Mouse (Mus musculus) cerebellum, postnatal 4 days (tissue): ENCODE results near the gene Dus3l.

Source experiments
- DNase-seq, 2 experiments: peaks; one replicate each; pipeline ENCODE4 v3.0.0; 2022; ENCODE audit warnings: low spot score in 2 of 2, mixed read lengths in 1 of 2

Dus3l gene

GRCm38 (mm10) chr17:56789286-56789685, 24.7 kb downstream of the Dus3l start:
- no peak for DNase-seq

- no peak for DNase-seq
These were observed 28.0 kb downstream of the Dus3l start for GRCm38 (mm10) chr17:56792588-56792987.

- no peak for DNase-seq
These were observed 29.2 kb downstream of the Dus3l start for GRCm38 (mm10) chr17:56793614-56794319.

- DNase-seq = no peak
These were observed 34.7 kb downstream of the Dus3l start for GRCm38 (mm10) chr17:56799276-56799675.

GRCm38 (mm10) chr17:56802065-56802464, 37.5 kb downstream of the Dus3l start:
- DNase-seq = no peak

GRCm38 (mm10) chr17:56804952-56805351, 40.4 kb downstream of the Dus3l start:
- no peak for DNase-seq

GRCm38 (mm10) chr17:56805784-56806183, 41.2 kb downstream of the Dus3l start:
- DNase-seq = no peak

- peak; percentile 76 to 86 for DNase-seq
These were observed 44.0 kb downstream of the Dus3l start for GRCm38 (mm10) chr17:56808518-56808917.

- DNase-seq = peak; percentile 87 to 95
These were observed 45.7 kb downstream of the Dus3l start for GRCm38 (mm10) chr17:56810245-56810644.

GRCm38 (mm10) chr17:56814316-56815056, 49.9 kb downstream of the Dus3l start:
- peak; percentile 49 to 73 for DNase-seq

GRCm38 (mm10) chr17:56815057-56815345, 50.4 kb downstream of the Dus3l start:
- no peak for DNase-seq

GRCm38 (mm10) chr17:56818067-56818636, 53.6 kb downstream of the Dus3l start:
- DNase-seq = no peak

- DNase-seq = no peak
These were observed 54.5 kb downstream of the Dus3l start for GRCm38 (mm10) chr17:56819032-56819545.
